Mouse (Mus musculus) heart, embryonic 13.5 days (tissue): Measurements from ENCODE around the gene Golga4. TPM values are rescaled to one million over a fixed set of nuclear protein-coding genes. Genes with fewer than 3 reads are reported as not detected.

Source experiments
- polyA plus RNA-seq: library from polyadenylated mRNA; unstranded; fragments of >200 nt; fragmentation: Nextera tagmentation; extraction: Ambion mirVana; gene quantifications from 2 replicates; pipeline ENCODE4 v1.2.1, GENCODE M21; 2015

Golga4 gene
- polyA plus RNA-seq, 1 experiment from 2014 or later: 47.5 TPM

Other genes with a start within 250 kb of the Golga4 start
- 0.09 TPM in 1 of 2 replicates, not detected in the other for gene Eomes, start 28.1 kb upstream of the Golga4 start, polyA plus RNA-seq
- 6.5 and 8.4 TPM in 2 replicates for gene Itga9, start 100.4 kb downstream of the Golga4 start, polyA plus RNA-seq